18 mouse cellular contexts compared by ENCODE assay signal in genomic region chr7:69573730-69574129, GRCm38 (mm10).
DNase-seq lines count a peak whose midpoint lies in the region; ATAC-seq lines count a peak whose summit lies in the region.
"Had no signal": no experiment of that assay in that cellular context is flagged by ENCODE, and none has a peak within 500 bp of the region (broad histone marks: within the 10 kb centered on the region; RNA-seq: fewer than 3 reads in every experiment).

No protein-coding gene starts in this region.

- H3K4me2 ChIP-seq in forebrain, embryonic 12.5 days, result no peak overlapping the region
- no peak overlapping the region for H3K4me2 ChIP-seq in forebrain, embryonic 11.5 days (ENCODE audit: low read depth, low read length, severe bottlenecking)
- H3K4me2 ChIP-seq: embryonic facial prominence, embryonic 12.5 days; hindbrain, embryonic 15.5 days; kidney, embryonic 15.5 days; limb, embryonic 15.5 days; neural tube, embryonic 13.5 days; stomach, embryonic 15.5 days had no signal

- H3K4me3 ChIP-seq in forebrain, embryonic 12.5 days (replicated peaks), result no peak overlapping the region
- H3K4me3 ChIP-seq in forebrain, embryonic 11.5 days (ENCODE audit: low read depth, low read length), result no peak overlapping the region
- H3K4me3 ChIP-seq: embryonic facial prominence, embryonic 12.5 days; hindbrain, embryonic 15.5 days; kidney, embryonic 15.5 days; limb, embryonic 15.5 days; neural tube, embryonic 13.5 days; stomach, embryonic 15.5 days had no signal

- no peaks in the 10 kb centered on the region for H3K36me3 ChIP-seq in forebrain, embryonic 12.5 days (replicated peaks)
- no peaks in the 10 kb centered on the region for H3K36me3 ChIP-seq in forebrain, embryonic 11.5 days (ENCODE audit: control insufficient read depth, insufficient read depth, low read length)
- H3K36me3 ChIP-seq: embryonic facial prominence, embryonic 12.5 days; hindbrain, embryonic 15.5 days; kidney, embryonic 15.5 days; limb, embryonic 15.5 days; neural tube, embryonic 13.5 days; stomach, embryonic 15.5 days had no signal

- peaks cover 22% of the 10 kb centered on the region for H3K4me1 ChIP-seq in forebrain, embryonic 12.5 days
- peaks cover 8% of the 10 kb centered on the region; the same call in 1 of the 2 replicates for H3K4me1 ChIP-seq in forebrain, embryonic 11.5 days (replicated peaks; ENCODE audit: control insufficient read depth, insufficient read depth, low read length)
- H3K4me1 ChIP-seq: embryonic facial prominence, embryonic 12.5 days; hindbrain, embryonic 15.5 days; kidney, embryonic 15.5 days; limb, embryonic 15.5 days; stomach, embryonic 15.5 days had no signal

- DNase-seq in forebrain, embryonic 11.5 days (ENCODE audit: low spot score), result no peak
- peak; percentile 8 for DNase-seq in layer of hippocampus, adult 11-12 months (ENCODE audit: low spot score)
- no peak for DNase-seq in layer of hippocampus, postnatal 36 days
- DNase-seq in right cerebral cortex, adult 18-20 months, result peak; percentile 3
- DNase-seq in right cerebral cortex, postnatal 25 days, result no peak
- DNase-seq in telencephalon, adult 2 months (ENCODE audit: low read depth, low spot score), result peak; percentile 19
- no peak for DNase-seq in urinary bladder, adult 18-20 months (ENCODE audit: low spot score in 2 of 2)
- DNase-seq: heart, adult 18-20 months; lung, adult 2 months; thymus, postnatal 36 days had no signal

- 65% methylated on average over 5 of the region's 5 CpGs for WGBS in forebrain, embryonic 12.5 days
- 75% methylated on average over 5 of the region's 5 CpGs for WGBS in forebrain, embryonic 11.5 days

- no peaks in the 10 kb centered on the region for H3K9me3 ChIP-seq in forebrain, embryonic 12.5 days
- no peaks in the 10 kb centered on the region for H3K9me3 ChIP-seq in forebrain, embryonic 11.5 days (ENCODE audit: control insufficient read depth, low read length)
- H3K9me3 ChIP-seq: embryonic facial prominence, embryonic 12.5 days; hindbrain, embryonic 15.5 days; kidney, embryonic 15.5 days; limb, embryonic 15.5 days; neural tube, embryonic 13.5 days; stomach, embryonic 15.5 days had no signal

- peak overlapping the region; percentile 65; the same call in 1 of the 2 replicates for H3K27ac ChIP-seq in forebrain, embryonic 12.5 days
- H3K27ac ChIP-seq in forebrain, embryonic 11.5 days (ENCODE audit: low read depth, low read length), result no peak overlapping the region
- H3K27ac ChIP-seq: embryonic facial prominence, embryonic 12.5 days; hindbrain, embryonic 15.5 days; kidney, embryonic 15.5 days; limb, embryonic 15.5 days; neural tube, embryonic 13.5 days; stomach, embryonic 15.5 days had no signal

- H3K27me3 ChIP-seq in forebrain, embryonic 12.5 days, result peaks cover 8% of the 10 kb centered on the region
- no peaks in the 10 kb centered on the region; the same call in 1 of the 2 replicates for H3K27me3 ChIP-seq in forebrain, embryonic 11.5 days (ENCODE audit: control insufficient read depth, insufficient read depth, low read length)
- H3K27me3 ChIP-seq: CH12.LX; embryonic facial prominence, embryonic 12.5 days; kidney, embryonic 15.5 days; limb, embryonic 15.5 days; stomach, embryonic 15.5 days had no signal

- ATAC-seq in forebrain, embryonic 12.5 days (ENCODE audit: low FRiP score), result peak; percentile 30
- ATAC-seq in forebrain, embryonic 11.5 days (replicated peaks; ENCODE audit: low FRiP score), result no peak

- no peak overlapping the region for H3K9ac ChIP-seq in forebrain, embryonic 12.5 days
- H3K9ac ChIP-seq in forebrain, embryonic 11.5 days (ENCODE audit: low read length), result no peak overlapping the region
- H3K9ac ChIP-seq: embryonic facial prominence, embryonic 12.5 days; hindbrain, embryonic 15.5 days; kidney, embryonic 15.5 days; limb, embryonic 15.5 days; neural tube, embryonic 13.5 days; stomach, embryonic 15.5 days had no signal

Comparison
In these comparisons a context has a peak if more than half of its experiments do, and no peak if none do; other contexts are left out.
1. DNase-seq: peak in layer of hippocampus, adult 11-12 months (single experiment), right cerebral cortex, adult 18-20 months (single experiment) and telencephalon, adult 2 months (single experiment); none in forebrain, embryonic 11.5 days (single experiment), layer of hippocampus, postnatal 36 days (0 of 2), right cerebral cortex, postnatal 25 days (single experiment) and urinary bladder, adult 18-20 months (0 of 2).